Mouse (Mus musculus) hindbrain, embryonic 10.5 days (tissue): ENCODE data around the gene Wdr38. TPM values are rescaled to one million over a fixed set of nuclear protein-coding genes. Genes with fewer than 3 reads are reported as not detected.

ENCODE experiments used
- DNase-seq: peaks from one replicate; pipeline ENCODE4 v3.0.0-alpha.2; 2017; ENCODE audit warnings: low spot score
- H3K27ac ChIP-seq: fragments of 300-500 bp; sonication (generic); 2 replicates; pipeline ENCODE4 v1.5.1; 2016; ENCODE audit warnings: mild to moderate bottlenecking, moderate library complexity
- H3K27me3 ChIP-seq: fragments of 300-500 bp; sonication (generic); 2 replicates; pipeline ENCODE4 v1.6.1; 2016; ENCODE audit warnings: mild to moderate bottlenecking; ENCODE audit not compliant: poor library complexity, insufficient read depth, severe bottlenecking
- H3K36me3 ChIP-seq: fragments of 300-500 bp; sonication (generic); 2 replicates; pipeline ENCODE4 v1.6.1; 2016; ENCODE audit warnings: mild to moderate bottlenecking, moderate library complexity
- H3K4me1 ChIP-seq: fragments of 300-500 bp; sonication (generic); replicated peaks from 2 replicates; pipeline ENCODE4 v1.6.1; 2016; ENCODE audit warnings: mild to moderate bottlenecking
- H3K4me3 ChIP-seq: fragments of 300-500 bp; sonication (generic); 2 replicates; pipeline ENCODE4 v1.5.1; 2016; ENCODE audit warnings: mild to moderate bottlenecking, moderate library complexity
- H3K9me3 ChIP-seq: fragments of 300-500 bp; sonication (generic); 2 replicates; pipeline ENCODE4 v1.6.1; 2016; ENCODE audit warnings: mild to moderate bottlenecking, moderate library complexity
- WGBS: fragments of 180-500 bp; shearing (Covaris S2); methylation state at CpG from one replicate; pipeline ENCODE4 v1.1.7; 2016; 5-methylcytosine and 5-hydroxymethylcytosine counted together
- polyA plus RNA-seq: library from polyadenylated mRNA; unstranded; fragments of >200 nt; fragmentation: Nextera tagmentation; extraction: Ambion mirVana; gene quantifications from 2 replicates; pipeline ENCODE4 v1.2.1, GENCODE M21; 2016

Wdr38 gene
- polyA plus RNA-seq, 1 experiment from 2014 or later = 1.8 TPM

- H3K27ac ChIP-seq = no peak overlapping the region
- H3K27me3 ChIP-seq = no peaks in the 10 kb centered on the region
- peaks cover 15% of the 10 kb centered on the region for H3K4me1 ChIP-seq
- no peaks in the 10 kb centered on the region for H3K9me3 ChIP-seq
- DNase-seq = no peak
- 91% methylated on average over 7 of the region's 7 CpGs for WGBS
- peaks cover 72% of the 10 kb centered on the region for H3K36me3 ChIP-seq
- no peak overlapping the region for H3K4me3 ChIP-seq
Observed at GRCm38 (mm10) chr2:39012768-39013279, 15.5 kb downstream of the Wdr38 start.

GRCm38 (mm10) chr2:39016581-39016980, 19.3 kb downstream of the Wdr38 start:
- DNase-seq = no peak
- 82% methylated on average over 3 of the region's 3 CpGs for WGBS
- no peaks in the 10 kb centered on the region for H3K4me1 ChIP-seq
- no peak overlapping the region for H3K4me3 ChIP-seq
- no peaks in the 10 kb centered on the region for H3K27me3 ChIP-seq
- no peaks in the 10 kb centered on the region for H3K9me3 ChIP-seq
- H3K27ac ChIP-seq = no peak overlapping the region
- H3K36me3 ChIP-seq = peaks cover 96% of the 10 kb centered on the region

DNA sequence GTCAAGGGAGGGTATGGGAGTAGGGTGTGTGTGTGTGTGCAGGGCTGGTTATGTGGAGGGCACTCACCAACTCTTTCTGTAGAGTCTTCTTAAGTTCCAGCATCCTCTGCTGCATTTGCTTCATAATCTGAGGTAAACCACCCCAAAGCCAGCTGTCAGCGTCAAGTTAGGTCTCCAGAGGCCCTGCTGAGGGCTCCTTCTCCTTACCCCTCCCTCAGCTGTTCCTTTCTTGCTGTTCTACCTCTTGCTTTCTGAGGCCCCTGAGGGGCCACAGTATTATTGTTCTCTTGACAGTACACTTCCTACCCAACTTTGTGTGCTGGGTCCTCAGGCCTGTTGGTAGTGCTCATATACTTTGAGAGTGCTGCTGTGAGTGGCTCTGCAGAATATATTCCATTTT, 22.7 kb downstream of the Wdr38 start:
- 94% methylated on average over 1 of the region's 1 CpGs for WGBS
- H3K4me3 ChIP-seq = no peak overlapping the region
- no peaks in the 10 kb centered on the region for H3K4me1 ChIP-seq
- H3K36me3 ChIP-seq = peaks cover 94% of the 10 kb centered on the region
- no peak for DNase-seq
- H3K27me3 ChIP-seq = no peaks in the 10 kb centered on the region
- no peaks in the 10 kb centered on the region for H3K9me3 ChIP-seq
- H3K27ac ChIP-seq = no peak overlapping the region

DNA sequence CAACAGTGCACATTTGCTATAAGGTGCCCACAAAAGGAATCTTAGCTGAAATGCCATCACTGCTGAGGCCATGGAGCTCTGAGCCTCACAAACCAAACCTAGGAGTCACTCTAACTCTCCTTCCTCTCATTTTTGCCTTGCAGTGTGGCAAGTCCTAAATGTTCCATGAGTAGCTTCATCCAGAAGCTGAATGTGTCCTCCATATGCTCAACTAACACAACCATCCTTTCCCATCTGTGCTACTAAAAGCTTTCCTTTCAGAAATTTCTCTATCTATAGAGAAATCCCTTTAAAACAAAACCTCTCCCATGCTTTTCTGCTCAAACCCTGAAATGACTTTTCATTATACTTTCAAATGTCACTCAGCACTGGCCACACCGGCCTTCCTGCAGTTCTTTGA, 34.3 kb downstream of the Wdr38 start:
- DNase-seq = no peak
- no peak overlapping the region for H3K27ac ChIP-seq
- WGBS = 91% methylated on average over 1 of the region's 1 CpGs
- H3K4me1 ChIP-seq = no peaks in the 10 kb centered on the region
- H3K4me3 ChIP-seq = no peak overlapping the region
- H3K36me3 ChIP-seq = peaks cover 89% of the 10 kb centered on the region
- no peaks in the 10 kb centered on the region for H3K9me3 ChIP-seq
- no peaks in the 10 kb centered on the region for H3K27me3 ChIP-seq

- Histone ChIP-seq H3K27ac (no peak overlapping the region), H3K36me3 (peaks cover 89% of the 10 kb centered on the region), H3K27me3 (no peaks in the 10 kb centered on the region), H3K4me1 (no peaks in the 10 kb centered on the region), H3K9me3 (no peaks in the 10 kb centered on the region), H3K4me3 (no peak overlapping the region)
- DNase-seq = no peak
- 98% methylated on average over 1 of the region's 1 CpGs for WGBS
Observed at GRCm38 (mm10) chr2:39040215-39040614, 42.9 kb downstream of the Wdr38 start.

- WGBS = 89% methylated on average over 1 of the region's 1 CpGs
- Histone ChIP-seq H3K9me3 (no peaks in the 10 kb centered on the region), H3K36me3 (peaks cover 97% of the 10 kb centered on the region), H3K27me3 (no peaks in the 10 kb centered on the region), H3K4me1 (no peaks in the 10 kb centered on the region), H3K27ac (no peak overlapping the region), H3K4me3 (no peak overlapping the region)
- no peak for DNase-seq
Observed at GRCm38 (mm10) chr2:39048515-39048914, 51.2 kb downstream of the Wdr38 start.

Other genes with a start within 250 kb of the Wdr38 start
- gene Nr6a1, start 69.8 kb upstream of the Wdr38 start, polyA plus RNA-seq = 5.1 and 12.6 TPM in 2 replicates
- gene Olfml2a, start 65.5 kb upstream of the Wdr38 start, polyA plus RNA-seq = 1.7 and 2.1 TPM in 2 replicates
- 133 and 137 TPM in 2 replicates for gene Arpc5l, start 7.9 kb downstream of the Wdr38 start, polyA plus RNA-seq
- gene Rpl35, start 8.1 kb downstream of the Wdr38 start, polyA plus RNA-seq = 997 and 1,033 TPM in 2 replicates
- gene Golga1, start 68.1 kb downstream of the Wdr38 start, polyA plus RNA-seq = 20.3 and 23.8 TPM in 2 replicates
- 8.9 and 11.0 TPM in 2 replicates for gene Scai, start 193.3 kb downstream of the Wdr38 start, polyA plus RNA-seq
- gene Ppp6c, start 229.0 kb downstream of the Wdr38 start, polyA plus RNA-seq = 80.0 and 85.8 TPM in 2 replicates